Comparison of ENCODE assay signal across 8 mouse cellular contexts in genomic region chr13:21881878-21882669, GRCm38 (mm10). TPM values are rescaled to one million over a fixed set of nuclear protein-coding genes. Genes with fewer than 3 reads are reported as not detected.
A peak's percentile ranks its signal among the peaks of the same experiment; 100 is the strongest.
DNase-seq lines count a peak whose midpoint lies in the region; ATAC-seq and TF ChIP-seq lines count a peak whose summit lies in the region.

No protein-coding gene starts in this region.

- no peak overlapping the region for H3ac ChIP-seq in myocyte (ENCODE audit: control insufficient read depth, insufficient read length)

- 21% methylated on average over 27 of the region's 27 CpGs for WGBS in heart, adult 2 months
- WGBS in forebrain, embryonic 10.5 days: under 1% methylated on average over 27 of the region's 27 CpGs
- 3% methylated on average over 27 of the region's 27 CpGs for WGBS in hindbrain, postnatal 0 days
- 3% methylated on average over 27 of the region's 27 CpGs for WGBS in limb, embryonic 13.5 days

- TF ChIP-seq EP300 in heart, adult 2 months (IDR thresholded peaks at IDR 0.05; ENCODE audit: insufficient read depth, low read depth, low read length): no peak

- peak overlapping the region; percentile 43 for H3K4me3 ChIP-seq in heart, adult 2 months
- peak overlapping the region; percentile 59 for H3K4me3 ChIP-seq in forebrain, embryonic 10.5 days
- peak overlapping the region; percentile 32 for H3K4me3 ChIP-seq in hindbrain, postnatal 0 days (ENCODE audit: low read length)
- peak overlapping the region; percentile 34 for H3K4me3 ChIP-seq in limb, embryonic 13.5 days
- peak overlapping the region; percentile 31 for H3K4me3 ChIP-seq in myocyte

- no peak overlapping the region for H3K9ac ChIP-seq in heart, adult 2 months (ENCODE audit: low read depth, low read length)
- H3K9ac ChIP-seq in hindbrain, postnatal 0 days (replicated peaks; ENCODE audit: low read length): no peak overlapping the region
- no peak overlapping the region for H3K9ac ChIP-seq in limb, embryonic 13.5 days

- ATAC-seq in hindbrain, postnatal 0 days: no peak
- no peak for ATAC-seq in limb, embryonic 13.5 days (ENCODE audit: low FRiP score, low read depth)
- ATAC-seq in inflammation-experienced regulatory T-cells, adult 6 months: no peak

- TF ChIP-seq POLR2A in heart, adult 2 months (IDR thresholded peaks at IDR 0.05; ENCODE audit: insufficient read depth, low read depth, low read length): no peak
- no peak for TF ChIP-seq POLR2A in myocyte (IDR thresholded peaks at IDR 0.05; ENCODE audit: insufficient read length, low read depth)

- no peak overlapping the region for H3K27ac ChIP-seq in heart, adult 2 months
- peak overlapping the region; percentile 63 for H3K27ac ChIP-seq in forebrain, embryonic 10.5 days
- no peak overlapping the region for H3K27ac ChIP-seq in hindbrain, postnatal 0 days
- no peak overlapping the region for H3K27ac ChIP-seq in limb, embryonic 13.5 days

- no peaks in the 10 kb centered on the region for H3K36me3 ChIP-seq in heart, adult 2 months (ENCODE audit: control insufficient read depth, insufficient read depth, low read length)
- H3K36me3 ChIP-seq in forebrain, embryonic 10.5 days (replicated peaks): no peaks in the 10 kb centered on the region
- H3K36me3 ChIP-seq in hindbrain, postnatal 0 days (ENCODE audit: insufficient read depth, low read length): no peaks in the 10 kb centered on the region
- H3K36me3 ChIP-seq in limb, embryonic 13.5 days: no peaks in the 10 kb centered on the region
- no peaks in the 10 kb centered on the region for H3K36me3 ChIP-seq in myocyte (ENCODE audit: control insufficient read depth, insufficient read depth)

- no peaks in the 10 kb centered on the region for H3K79me2 ChIP-seq in heart, adult 2 months (replicated peaks; ENCODE audit: control insufficient read depth, insufficient read depth, low read length)
- no peaks in the 10 kb centered on the region for H3K79me2 ChIP-seq in myocyte (ENCODE audit: control insufficient read depth, insufficient read depth)

- H3K4me1 ChIP-seq in heart, adult 2 months (ENCODE audit: control insufficient read depth, insufficient read depth, low read length): no peaks in the 10 kb centered on the region
- peaks cover 17% of the 10 kb centered on the region for H3K4me1 ChIP-seq in forebrain, embryonic 10.5 days
- no peaks in the 10 kb centered on the region for H3K4me1 ChIP-seq in hindbrain, postnatal 0 days (ENCODE audit: insufficient read depth, low read length)
- no peaks in the 10 kb centered on the region for H3K4me1 ChIP-seq in limb, embryonic 13.5 days

- no peak for TF ChIP-seq CTCF in heart, adult 2 months (IDR thresholded peaks at IDR 0.05)
- TF ChIP-seq CTCF in hindbrain, postnatal 0 days (IDR thresholded peaks at IDR 0.05; ENCODE audit: low read depth): no peak

- H3K4me2 ChIP-seq in hindbrain, postnatal 0 days (ENCODE audit: low read depth, low read length): peak overlapping the region; percentile 49
- H3K4me2 ChIP-seq in limb, embryonic 13.5 days (replicated peaks): peak overlapping the region; percentile 49
- H3K4me2 ChIP-seq in myocyte (ENCODE audit: low read depth): peak overlapping the region; percentile 88

- DNase-seq in heart, adult 2 months: peak; percentile 13 to 28
- DNase-seq in heart, postnatal 14 days: no peak
- DNase-seq in adipocyte (ENCODE audit: low spot score): peak; percentile 60
- peak; percentile 80 for DNase-seq in forebrain, embryonic 10.5 days (ENCODE audit: extremely low spot score, low spot score)
- DNase-seq in hindbrain, postnatal 0 days (ENCODE audit: low spot score): peak; percentile 18

- intact Hi-C loops in heart, adult 2 months (cut with DNase I): no loop called here
- intact Hi-C loops in heart, postnatal 14 days (cut with DNase I): no loop called here

- no peaks in the 10 kb centered on the region for H3K27me3 ChIP-seq in heart, adult 2 months (ENCODE audit: control insufficient read depth, insufficient read depth, low read length)
- H3K27me3 ChIP-seq in forebrain, embryonic 10.5 days (ENCODE audit: poor library complexity, severe bottlenecking): no peaks in the 10 kb centered on the region
- no peaks in the 10 kb centered on the region for H3K27me3 ChIP-seq in hindbrain, postnatal 0 days (ENCODE audit: insufficient read depth, low read length)
- H3K27me3 ChIP-seq in limb, embryonic 13.5 days: peaks cover 9% of the 10 kb centered on the region; the same call in 1 of the 2 replicates
- H3K27me3 ChIP-seq in myocyte (ENCODE audit: control insufficient read depth, insufficient read depth, insufficient read length): no peaks in the 10 kb centered on the region

- no peaks in the 10 kb centered on the region for H3K9me3 ChIP-seq in forebrain, embryonic 10.5 days
- H3K9me3 ChIP-seq in hindbrain, postnatal 0 days (ENCODE audit: low read length): no peaks in the 10 kb centered on the region
- no peaks in the 10 kb centered on the region; the same call in 1 of the 2 replicates for H3K9me3 ChIP-seq in limb, embryonic 13.5 days

TF ChIP-seq in myocyte, 11 proteins besides CTCF, POLR2A, EP300 and RAD21:
- TF ChIP-seq REST (IDR thresholded peaks at IDR 0.05; ENCODE audit: insufficient read depth, insufficient read length) (no peak), CEBPB (IDR thresholded peaks at IDR 0.05; ENCODE audit: insufficient read depth, poor library complexity, severe bottlenecking) (no peak), MYOD1 (IDR thresholded peaks at IDR 0.05; ENCODE audit: control insufficient read depth in 1 of 3, insufficient read length in 2 of 3, low read depth in 2 of 3) (no peak), MYOG (IDR thresholded peaks at IDR 0.05; ENCODE audit: control insufficient read depth in 1 of 3, insufficient read depth in 1 of 3, insufficient read length in 2 of 3, low read depth in 2 of 3) (no peak), TCF12 (IDR thresholded peaks at IDR 0.05; ENCODE audit: insufficient read depth, poor library complexity, severe bottlenecking) (no peak), USF1 (IDR thresholded peaks at IDR 0.05; ENCODE audit: low read depth) (no peak), SRF (IDR thresholded peaks at IDR 0.05; ENCODE audit: control insufficient read depth, insufficient read length, low read depth) (no peak), POLR2AphosphoS2 (IDR thresholded peaks at IDR 0.05; ENCODE audit: insufficient read length, low read depth) (no peak), MAX (IDR thresholded peaks at IDR 0.05; ENCODE audit: low read depth) (no peak), TCF3 (IDR thresholded peaks at IDR 0.05; ENCODE audit: insufficient read length, low read depth) (no peak), E2F4 (IDR thresholded peaks at IDR 0.05; ENCODE audit: insufficient read depth) (no peak)
TF ChIP-seq in myocyte: peak in this region for 0.

RNA-seq across cellular contexts. Expression of gene Hist1h2br, which starts 48.5 kb away (rescaled TPM):
- 10 to 100 TPM; 24.3 to 26.7 TPM for total RNA-seq in heart, adult 2 months (2021)
- polyA plus RNA-seq in heart, adult 2 months (2012; rRNA removed): 3.5 and 12.7 TPM in 2 replicates
- total RNA-seq in heart, postnatal 14 days (2021): 100 to 1,000 TPM in 1 of 2 experiments, 10 to 100 TPM in 1; 52.5 to 108 TPM
- polyA plus RNA-seq in forebrain, embryonic 10.5 days (2016; fragmentation: Nextera tagmentation; extraction: Ambion mirVana): 20.1 and 23.1 TPM in 2 replicates
- total RNA-seq in hindbrain, postnatal 0 days (2014; rRNA removed): 757 and 1,216 TPM in 2 replicates
- polyA plus RNA-seq in hindbrain, postnatal 0 days (2015; fragmentation: Nextera tagmentation; extraction: Ambion mirVana): 4.7 and 7.4 TPM in 2 replicates
- 34.8 and 36.3 TPM in 2 replicates for polyA plus RNA-seq in limb, embryonic 13.5 days (2015; fragmentation: Nextera tagmentation; extraction: Ambion mirVana)
- 71.7 TPM for polyA plus RNA-seq in myocyte (2012; fragmentation: generic; extraction: Trizol)
- polyA plus RNA-seq in inflammation-experienced regulatory T-cells, adult 6 months (2017; shearing (Covaris generic)): 10 to 100 TPM in 1 of 3 experiments, 1 to 10 TPM in 1, not detected in 1; 6.1 to 12.2 TPM

RNA-seq across cellular contexts. Expression of gene Hist1h2ap, which starts 48.8 kb away (rescaled TPM):
- total RNA-seq in heart, adult 2 months (2021): 1 to 10 TPM; 2.8 to 9.6 TPM
- polyA plus RNA-seq in heart, adult 2 months (2012; rRNA removed): 1.1 and 3.4 TPM in 2 replicates
- 100 to 1,000 TPM in 1 of 2 experiments, 10 to 100 TPM in 1; 85.4 to 183 TPM for total RNA-seq in heart, postnatal 14 days (2021)
- 6,723 and 6,843 TPM in 2 replicates for polyA plus RNA-seq in forebrain, embryonic 10.5 days (2016; fragmentation: Nextera tagmentation; extraction: Ambion mirVana)
- 1,318 and 1,554 TPM in 2 replicates for total RNA-seq in hindbrain, postnatal 0 days (2014; rRNA removed)
- 798 and 958 TPM in 2 replicates for polyA plus RNA-seq in hindbrain, postnatal 0 days (2015; fragmentation: Nextera tagmentation; extraction: Ambion mirVana)
- 3,649 and 3,737 TPM in 2 replicates for polyA plus RNA-seq in limb, embryonic 13.5 days (2015; fragmentation: Nextera tagmentation; extraction: Ambion mirVana)
- polyA plus RNA-seq in myocyte (2012; fragmentation: generic; extraction: Trizol): 730 TPM
- polyA plus RNA-seq in inflammation-experienced regulatory T-cells, adult 6 months (2017; shearing (Covaris generic)): 100 to 1,000 TPM in 1 of 3 experiments, 10 to 100 TPM in 2; 58.0 to 576 (median 60.6) TPM

RNA-seq across cellular contexts. Expression of gene Hist1h4n, which starts 50.1 kb away (rescaled TPM):
- total RNA-seq in heart, adult 2 months (2021): 1 to 10 TPM; 3.7 to 4.9 TPM
- 1.7 and 4.4 TPM in 2 replicates for polyA plus RNA-seq in heart, adult 2 months (2012; rRNA removed)
- total RNA-seq in heart, postnatal 14 days (2021): 10 to 100 TPM in 1 of 2 experiments, 1 to 10 TPM in 1; 9.1 to 16.3 TPM
- polyA plus RNA-seq in forebrain, embryonic 10.5 days (2016; fragmentation: Nextera tagmentation; extraction: Ambion mirVana): 9.3 and 9.4 TPM in 2 replicates
- 4,540 and 4,675 TPM in 2 replicates for total RNA-seq in hindbrain, postnatal 0 days (2014; rRNA removed)
- polyA plus RNA-seq in hindbrain, postnatal 0 days (2015; fragmentation: Nextera tagmentation; extraction: Ambion mirVana): 3.7 and 4.1 TPM in 2 replicates
- polyA plus RNA-seq in limb, embryonic 13.5 days (2015; fragmentation: Nextera tagmentation; extraction: Ambion mirVana): 20.5 and 21.8 TPM in 2 replicates
- 19.7 TPM for polyA plus RNA-seq in myocyte (2012; fragmentation: generic; extraction: Trizol)
- 1 to 10 TPM in 2 of 3 experiments, not detected in 1; 6.5 to 9.3 TPM for polyA plus RNA-seq in inflammation-experienced regulatory T-cells, adult 6 months (2017; shearing (Covaris generic))

Comparison
In these comparisons a context has a peak if more than half of its experiments do, and no peak if none do; other contexts are left out.
1. DNase-seq: peak in heart, adult 2 months (2 of 2), adipocyte (single experiment), forebrain, embryonic 10.5 days (single experiment) and hindbrain, postnatal 0 days (single experiment); none in heart, postnatal 14 days (0 of 2).
2. RNA of gene Hist1h2ap, which starts 48.8 kb away (polyA plus RNA-seq): 6,723 to 6,843 TPM in forebrain, embryonic 10.5 days, 3,649 to 3,737 TPM in limb, embryonic 13.5 days, 798 to 958 TPM in hindbrain, postnatal 0 days, 730 TPM in myocyte (single experiment) and 58.0 to 576 TPM in inflammation-experienced regulatory T-cells, adult 6 months; 1.1 to 3.4 TPM in heart, adult 2 months; every median in the first group is over 10 times any median in the second.
3. Peak in every context shown above with its lines, with median percentiles within 50 percentile points of each other: H3K4me3 ChIP-seq and H3K4me2 ChIP-seq.